In genomic region chr4:63495915-63496278, GRCm38 (mm10) we compare ENCODE assay signal across 8 mouse cellular contexts. TPM values are rescaled to one million over a fixed set of nuclear protein-coding genes. Genes with fewer than 3 reads are reported as not detected.
A peak's percentile ranks its signal among the peaks of the same experiment; 100 is the strongest.
DNase-seq lines count a peak whose midpoint lies in the region; ATAC-seq and TF ChIP-seq lines count a peak whose summit lies in the region.

Whrn (minus strand) TSS chr4:63495991.

- H3K27me3 ChIP-seq in hindbrain, postnatal 0 days (ENCODE audit: insufficient read depth, low read length) = no peaks in the 10 kb centered on the region

- peak; percentile 84 for ATAC-seq in hindbrain, postnatal 0 days
- ATAC-seq in megakaryocyte progenitor cell, adult 5-6 weeks (replicated peaks; ENCODE audit: poor library complexity) = peak; percentile 81

- H3K9me3 ChIP-seq in hindbrain, postnatal 0 days (ENCODE audit: low read length) = no peaks in the 10 kb centered on the region

- H3K4me1 ChIP-seq in hindbrain, postnatal 0 days (ENCODE audit: insufficient read depth, low read length) = peaks cover 20% of the 10 kb centered on the region

- H3K4me2 ChIP-seq in hindbrain, postnatal 0 days (ENCODE audit: low read depth, low read length) = peak within 1 kb of the TSS; percentile 80

- WGBS in hindbrain, postnatal 0 days = 0% methylated on average over 23 of the region's 34 CpGs

- TF ChIP-seq CTCF in hindbrain, postnatal 0 days (IDR thresholded peaks at IDR 0.05; ENCODE audit: low read depth) = no peak

- intact Hi-C loops in left cerebral cortex, postnatal 14 days (cut with DNase I) = loop anchor here (5.0 to 10.0 kb wide), 2 partner anchors 74 to 349 kb away; no protein-coding TSS in a partner anchor

- DNase-seq in R1 (ENCODE audit: low read depth, low spot score) = peak; percentile 84
- DNase-seq in cerebellum, postnatal 25 days = peak; percentile 25 to 64
- DNase-seq in gastrocnemius, postnatal 10 days = peak; percentile 79
- DNase-seq in hindbrain, postnatal 0 days (ENCODE audit: low spot score) = peak; percentile 88
- peak; percentile 42 to 67 for DNase-seq in left cerebral cortex, postnatal 14 days (ENCODE audit: low spot score in 2 of 2)
- DNase-seq in right cerebral cortex, postnatal 10 days (ENCODE audit: low spot score in 2 of 2) = peak; percentile 78 to 85
- DNase-seq in urinary bladder, postnatal 25 days (ENCODE audit: low spot score) = peak; percentile 63

- H3K27ac ChIP-seq in hindbrain, postnatal 0 days = 0 out of 2 replicates have a peak within 1 kb of the TSS, but pooled peaks have one; percentile 26

- H3K4me3 ChIP-seq in hindbrain, postnatal 0 days (ENCODE audit: low read length) = peak within 1 kb of the TSS; percentile 63

- no peaks in the 10 kb centered on the region for H3K36me3 ChIP-seq in hindbrain, postnatal 0 days (ENCODE audit: insufficient read depth, low read length)

- peak within 1 kb of the TSS; percentile 62 for H3K9ac ChIP-seq in hindbrain, postnatal 0 days (replicated peaks; ENCODE audit: low read length)

RNA-seq across cellular contexts. Expression of gene Whrn, which starts in this region (rescaled TPM):
- 1 to 10 TPM; 2.5 to 4.7 TPM for total RNA-seq in gastrocnemius, postnatal 10 days (2021)
- total RNA-seq in hindbrain, postnatal 0 days (2014; rRNA removed) = 26.4 and 34.6 TPM in 2 replicates
- polyA plus RNA-seq in hindbrain, postnatal 0 days (2015; fragmentation: Nextera tagmentation; extraction: Ambion mirVana) = 4.7 TPM in 2 replicates
- total RNA-seq in left cerebral cortex, postnatal 14 days (2021) = 10 to 100 TPM; 46.6 to 51.2 TPM
- total RNA-seq in megakaryocyte progenitor cell, adult 5-6 weeks (2015) = 1.7 and 3.6 TPM in 2 replicates
- total RNA-seq in megakaryocyte progenitor cell, adult 5-6 weeks (2017) = 0.37 and 0.41 TPM in 2 replicates

Comparison
In these comparisons a context has a peak if more than half of its experiments do, and no peak if none do; other contexts are left out.
1. Peak in every context shown above with its lines: DNase-seq, ATAC-seq, H3K4me3 ChIP-seq and H3K27ac ChIP-seq.